Mouse (Mus musculus) forebrain, embryonic 15.5 days (tissue): ENCODE data around the gene Btd. TPM values are rescaled to one million over a fixed set of nuclear protein-coding genes. Genes with fewer than 3 reads are reported as not detected.

Experiments
- ATAC-seq: fragments of 200-750 bp; cut with Nextera tagmentation; replicated peaks from 2 replicates; pipeline ENCODE4 v1.8.0; 2017; ENCODE audit warnings: mild to moderate bottlenecking, moderate TSS enrichment, moderate library complexity
- H3K27ac ChIP-seq: fragments of 300-500 bp; sonication (generic); replicated peaks from 2 replicates; pipeline ENCODE4 v1.5.1; 2015; ENCODE audit warnings: mild to moderate bottlenecking, inconsistent platforms
- H3K27me3 ChIP-seq: fragments of 300-500 bp; sonication (generic); 2 replicates; pipeline ENCODE4 v1.6.1; 2015; ENCODE audit warnings: inconsistent platforms
- H3K36me3 ChIP-seq: fragments of 300-500 bp; sonication (generic); 2 replicates; pipeline ENCODE4 v1.6.1; 2015; ENCODE audit warnings: mild to moderate bottlenecking, inconsistent platforms
- H3K4me1 ChIP-seq: fragments of 300-500 bp; sonication (generic); 2 replicates; pipeline ENCODE4 v1.6.1; 2015; ENCODE audit warnings: inconsistent platforms
- H3K4me2 ChIP-seq: fragments of 300-500 bp; sonication (generic); replicated peaks from 2 replicates; pipeline ENCODE4 v1.6.1; 2015; ENCODE audit warnings: mild to moderate bottlenecking, inconsistent platforms
- H3K4me3 ChIP-seq: fragments of 300-500 bp; sonication (generic); 2 replicates; pipeline ENCODE4 v1.5.1; 2015; ENCODE audit warnings: mild to moderate bottlenecking, inconsistent platforms
- H3K9ac ChIP-seq: fragments of 300-500 bp; sonication (generic); replicated peaks from 2 replicates; pipeline ENCODE4 v1.6.1; 2015; ENCODE audit warnings: mild to moderate bottlenecking, inconsistent platforms
- H3K9me3 ChIP-seq: fragments of 300-500 bp; sonication (generic); 2 replicates; pipeline ENCODE4 v1.6.1; 2016; ENCODE audit warnings: inconsistent platforms
- WGBS: fragments of 180-500 bp; shearing (Covaris S2); methylation state at CpG from one replicate; pipeline ENCODE4 v1.1.7; 2015; ENCODE audit warnings: mixed read lengths; 5-methylcytosine and 5-hydroxymethylcytosine counted together
- polyA plus RNA-seq: library from polyadenylated mRNA; unstranded; fragments of >200 nt; fragmentation: Nextera tagmentation; extraction: Ambion mirVana; gene quantifications from 2 replicates; pipeline ENCODE4 v1.2.1, GENCODE M21; 2015

The Btd gene
- polyA plus RNA-seq, 1 experiment from 2014 or later = 16.6 TPM

DNA sequence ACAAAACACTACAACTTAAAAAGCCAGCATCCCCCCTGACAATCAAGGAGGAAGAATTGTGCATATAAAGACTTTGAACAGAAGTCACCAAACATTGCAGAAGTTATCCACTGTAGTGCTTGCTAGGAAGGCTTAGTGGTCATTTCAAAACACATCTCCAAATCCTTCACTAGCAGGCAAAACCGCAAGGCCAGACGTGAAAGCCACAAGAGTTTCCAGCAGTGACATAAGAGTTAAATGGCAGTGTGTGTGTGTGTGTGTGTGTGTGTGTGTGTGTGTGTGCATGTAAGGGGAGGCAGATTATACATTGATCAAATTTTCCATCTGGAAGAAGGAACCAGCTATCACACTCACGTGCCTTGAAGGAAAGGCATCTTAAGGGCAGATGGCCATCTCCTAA is 22.8 kb upstream of the Btd start:
- H3K9ac ChIP-seq = no peak overlapping the region
- no peaks in the 10 kb centered on the region for H3K4me1 ChIP-seq
- WGBS = 86% methylated on average over 3 of the region's 3 CpGs
- no peak overlapping the region for H3K4me3 ChIP-seq
- H3K27ac ChIP-seq = no peak overlapping the region
- no peak overlapping the region for H3K4me2 ChIP-seq
- no peaks in the 10 kb centered on the region for H3K9me3 ChIP-seq
- no peaks in the 10 kb centered on the region for H3K36me3 ChIP-seq
- ATAC-seq = no peak
- no peaks in the 10 kb centered on the region for H3K27me3 ChIP-seq

DNA sequence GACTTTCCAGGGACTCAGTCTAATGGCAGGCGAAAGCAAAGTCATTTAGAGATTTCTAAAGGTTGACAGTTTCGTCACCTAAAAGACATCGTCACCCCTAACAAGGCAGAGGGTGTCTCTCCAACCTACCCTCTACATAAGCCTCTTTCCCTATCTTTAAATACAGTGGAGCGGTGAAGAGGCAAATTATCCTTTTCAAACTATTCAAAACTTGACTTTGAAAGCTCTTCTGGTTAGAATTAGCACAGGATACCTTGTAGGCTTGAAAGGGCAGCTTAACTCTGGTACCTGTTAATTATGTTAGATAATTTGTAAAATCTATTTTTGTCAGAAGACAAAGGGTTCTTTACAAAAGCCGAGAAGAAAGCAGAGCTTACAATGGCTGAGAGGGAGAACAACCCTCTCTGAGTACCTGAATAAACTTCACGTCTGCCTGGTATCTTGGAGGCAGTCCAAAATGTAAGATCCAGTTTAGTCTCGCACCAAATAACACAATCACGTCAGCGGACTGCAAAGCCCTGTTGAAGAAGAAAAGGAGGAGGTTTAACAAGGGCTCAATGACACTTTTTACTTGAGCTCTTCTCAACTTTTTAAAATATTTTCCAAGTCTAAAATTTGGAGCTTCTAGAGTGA is 20.1 kb upstream of the Btd start:
- Histone ChIP-seq H3K4me3 (no peak overlapping the region), H3K9me3 (no peaks in the 10 kb centered on the region), H3K36me3 (no peaks in the 10 kb centered on the region), H3K27ac (no peak overlapping the region), H3K9ac (no peak overlapping the region), H3K27me3 (no peaks in the 10 kb centered on the region), H3K4me2 (no peak overlapping the region), H3K4me1 (no peaks in the 10 kb centered on the region)
- no peak for ATAC-seq
- 36% methylated on average over 9 of the region's 9 CpGs for WGBS

DNA sequence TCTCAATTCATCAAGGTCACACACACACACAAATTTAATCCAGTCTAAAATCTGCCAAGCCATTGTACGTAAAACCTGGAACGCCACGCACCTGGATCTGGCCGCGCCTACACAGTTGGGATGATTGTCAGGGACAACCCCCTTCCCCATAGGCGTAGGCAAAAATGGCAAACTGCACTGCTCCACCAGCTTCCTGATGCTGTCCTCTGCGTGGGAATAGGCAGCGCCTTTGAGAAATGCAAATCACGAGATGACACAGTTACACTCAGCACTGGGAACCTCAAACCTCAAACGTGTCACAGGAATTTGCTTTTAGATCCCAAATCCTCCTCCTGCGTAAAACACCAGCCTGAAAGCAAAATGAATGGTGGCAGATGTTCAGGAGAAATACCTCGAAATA is 18.1 kb upstream of the Btd start:
- Histone ChIP-seq H3K4me3 (no peak overlapping the region), H3K27me3 (no peaks in the 10 kb centered on the region), H3K9ac (no peak overlapping the region), H3K9me3 (no peaks in the 10 kb centered on the region), H3K36me3 (no peaks in the 10 kb centered on the region), H3K27ac (no peak overlapping the region), H3K4me2 (no peak overlapping the region), H3K4me1 (no peaks in the 10 kb centered on the region)
- no peak for ATAC-seq
- 88% methylated on average over 12 of the region's 12 CpGs for WGBS

DNA sequence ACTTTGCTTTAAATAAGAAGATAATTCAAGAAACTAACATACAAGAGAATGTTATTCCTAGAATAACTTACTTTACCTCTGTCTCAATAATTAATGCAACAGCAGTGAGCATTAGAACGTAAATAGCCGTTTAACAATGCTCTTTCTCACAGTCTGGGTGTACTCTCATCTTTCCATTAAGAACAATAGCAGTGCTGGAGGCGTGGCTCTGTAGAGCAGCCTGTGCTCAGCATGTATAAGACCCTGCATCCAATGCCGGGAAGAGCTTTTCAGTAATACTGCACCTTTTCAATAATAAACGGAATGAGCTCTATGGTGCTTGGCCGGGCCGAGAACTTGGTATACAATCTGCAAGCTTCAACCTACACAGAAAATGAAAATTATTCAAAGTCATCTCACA is 10.2 kb upstream of the Btd start:
- H3K9me3 ChIP-seq = no peaks in the 10 kb centered on the region
- no peak overlapping the region for H3K27ac ChIP-seq
- ATAC-seq = no peak
- no peaks in the 10 kb centered on the region for H3K36me3 ChIP-seq
- no peaks in the 10 kb centered on the region for H3K27me3 ChIP-seq
- no peak overlapping the region for H3K9ac ChIP-seq
- no peaks in the 10 kb centered on the region for H3K4me1 ChIP-seq
- no peak overlapping the region for H3K4me3 ChIP-seq
- H3K4me2 ChIP-seq = no peak overlapping the region
- 29% methylated on average over 7 of the region's 7 CpGs for WGBS

DNA sequence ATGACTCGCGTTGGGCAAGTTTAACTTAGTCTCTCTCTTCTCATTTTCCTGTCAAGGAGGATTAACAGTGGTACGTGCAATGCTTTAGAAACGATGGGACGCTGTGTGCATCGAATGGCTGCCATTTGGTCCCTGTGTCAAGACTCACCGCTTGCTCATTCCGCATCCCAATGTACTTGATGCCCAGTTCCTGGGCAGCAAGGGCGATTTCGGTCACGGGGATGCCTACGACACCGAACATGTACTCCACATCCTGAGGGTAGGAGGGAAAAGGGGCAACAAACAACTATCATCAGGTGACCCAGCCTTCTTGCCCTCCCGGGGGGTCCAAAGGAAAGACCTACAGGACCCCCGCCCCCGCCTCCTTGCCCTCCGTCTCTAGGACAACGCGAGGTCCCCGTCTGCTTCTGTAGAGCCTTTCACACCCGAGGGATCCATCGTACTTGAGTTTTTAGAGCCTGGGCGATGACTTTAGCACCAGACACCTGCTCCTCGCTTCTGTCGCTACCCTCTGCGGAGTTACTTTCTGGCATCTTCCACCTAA is 410 bp upstream of the Btd start, which contains the start of gene Gm49387:
Gene Gm49387, minus strand, starts transcription at position 533 of the 544 bp plus-strand sequence.
- no peaks in the 10 kb centered on the region for H3K9me3 ChIP-seq
- no peaks in the 10 kb centered on the region for H3K36me3 ChIP-seq
- peak within 1 kb of the TSS; percentile 97 for H3K4me2 ChIP-seq
- WGBS = 3% methylated on average over 26 of the region's 26 CpGs
- H3K9ac ChIP-seq = peak within 1 kb of the TSS; percentile 73
- H3K4me1 ChIP-seq = peaks cover 17% of the 10 kb centered on the region
- peak within 1 kb of the TSS; percentile 86 for H3K27ac ChIP-seq
- ATAC-seq = no peak; the same call in 1 of the 2 replicates
- H3K4me3 ChIP-seq = peak within 1 kb of the TSS; percentile 72
- no peaks in the 10 kb centered on the region for H3K27me3 ChIP-seq

DNA sequence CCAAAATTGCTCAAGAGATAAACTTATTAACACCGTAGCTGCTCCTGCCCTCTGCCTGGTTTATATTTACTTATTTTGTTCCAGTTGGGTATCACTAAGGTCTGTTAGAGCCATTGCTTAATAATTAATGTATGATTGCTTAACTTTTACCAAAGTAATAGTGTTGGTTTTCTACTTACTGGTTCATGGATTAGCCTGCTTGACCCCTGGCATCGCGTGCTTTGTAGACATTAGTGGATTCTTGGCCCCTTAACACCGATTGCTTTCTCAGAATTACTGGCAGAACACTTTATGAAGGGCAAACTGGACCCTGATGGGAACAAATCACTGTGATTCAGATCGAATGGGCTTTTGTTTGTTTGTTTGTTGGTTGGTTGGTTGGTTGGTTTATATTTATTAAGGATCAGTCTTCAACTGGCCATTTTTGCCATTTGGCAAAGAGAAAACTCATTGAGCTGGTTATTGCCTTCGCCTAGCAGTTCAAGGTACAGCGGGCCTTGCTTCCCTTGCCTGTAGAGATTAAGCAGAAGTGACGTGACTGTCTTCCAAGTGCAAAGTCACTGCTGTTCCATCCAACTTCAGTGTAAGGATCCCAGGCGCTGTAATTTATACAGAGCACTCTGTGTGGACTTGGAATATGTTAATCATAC is 803 bp downstream of the Btd start:
- no peak; the same call in 1 of the 2 replicates for ATAC-seq
- Histone ChIP-seq H3K27ac (no peak overlapping the region), H3K4me3 (peak overlapping the region; percentile 72), H3K9me3 (no peaks in the 10 kb centered on the region), H3K4me2 (peak overlapping the region; percentile 97), H3K27me3 (no peaks in the 10 kb centered on the region), H3K4me1 (peaks cover 17% of the 10 kb centered on the region), H3K9ac (peak overlapping the region; percentile 73), H3K36me3 (no peaks in the 10 kb centered on the region)
- 71% methylated on average over 9 of the region's 9 CpGs for WGBS

DNA sequence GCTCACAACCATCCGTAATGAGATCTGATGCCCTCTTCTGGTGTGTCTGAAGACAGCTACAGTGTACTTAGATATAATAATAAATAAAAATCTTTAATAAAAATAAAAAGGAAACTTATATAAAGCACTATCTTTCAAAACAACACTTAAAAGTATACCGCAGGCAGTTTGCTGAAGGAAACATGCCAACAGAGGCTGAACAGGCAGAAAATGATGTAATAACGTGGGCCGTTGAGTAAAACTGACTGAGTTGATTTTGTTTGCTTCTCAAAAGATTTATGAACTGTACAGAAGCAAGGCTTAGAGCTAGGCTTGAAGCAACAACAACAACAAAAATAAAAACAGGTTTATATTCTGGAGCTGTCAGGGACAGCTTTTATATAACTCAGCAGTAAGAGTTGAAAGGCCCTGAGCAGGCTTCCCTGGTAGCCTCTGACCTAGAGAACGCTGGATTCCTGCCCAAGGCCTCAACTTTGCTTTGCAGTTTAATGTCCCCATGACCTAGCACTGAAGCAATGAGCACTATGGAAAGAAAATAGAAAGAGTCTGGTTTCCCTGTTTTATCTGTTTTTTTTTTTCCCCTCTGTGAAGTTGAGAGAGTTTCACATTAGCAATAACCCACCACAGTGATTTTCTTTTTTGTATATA is 3.5 kb downstream of the Btd start:
- no peaks in the 10 kb centered on the region for H3K9me3 ChIP-seq
- no peaks in the 10 kb centered on the region for H3K27me3 ChIP-seq
- H3K9ac ChIP-seq = no peak overlapping the region
- 92% methylated on average over 5 of the region's 5 CpGs for WGBS
- H3K4me3 ChIP-seq = no peak overlapping the region
- H3K36me3 ChIP-seq = no peaks in the 10 kb centered on the region
- H3K27ac ChIP-seq = no peak overlapping the region
- no peak for ATAC-seq
- no peak overlapping the region for H3K4me2 ChIP-seq
- peaks cover 17% of the 10 kb centered on the region for H3K4me1 ChIP-seq

DNA sequence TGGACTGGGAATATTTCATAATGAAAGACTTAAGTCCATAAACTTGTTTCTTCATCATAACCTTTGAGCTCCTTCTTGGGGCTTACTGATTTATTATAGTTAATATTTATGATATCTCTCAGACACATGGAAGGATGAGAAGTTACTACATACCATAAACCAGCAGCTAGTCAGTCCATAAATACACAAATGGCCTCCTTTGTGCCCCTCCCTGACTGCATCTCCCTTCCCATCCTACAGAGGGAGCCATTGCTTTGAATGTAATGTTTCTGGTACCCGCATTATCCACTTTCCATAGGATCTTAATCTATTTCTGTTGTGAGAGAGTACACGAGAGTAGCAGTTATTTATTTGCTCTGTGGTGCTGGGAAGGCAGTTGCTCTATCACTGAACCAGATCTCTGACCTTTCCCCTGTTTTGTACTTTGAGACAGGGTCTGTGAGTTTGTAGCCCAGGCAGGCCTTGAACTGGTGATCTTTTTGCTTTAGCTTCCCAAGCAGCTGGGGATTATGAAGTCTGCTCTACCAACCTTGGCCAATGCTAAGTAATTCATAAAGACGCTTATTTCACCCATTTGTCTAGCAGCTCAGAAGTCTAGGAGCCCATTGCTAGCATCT is 4.2 kb downstream of the Btd start:
- Histone ChIP-seq H3K36me3 (no peaks in the 10 kb centered on the region), H3K4me3 (no peak overlapping the region), H3K9me3 (no peaks in the 10 kb centered on the region), H3K27me3 (no peaks in the 10 kb centered on the region), H3K9ac (no peak overlapping the region), H3K4me1 (peaks cover 15% of the 10 kb centered on the region), H3K4me2 (no peak overlapping the region), H3K27ac (no peak overlapping the region)
- ATAC-seq = no peak
- 72% methylated on average over 3 of the region's 3 CpGs for WGBS

DNA sequence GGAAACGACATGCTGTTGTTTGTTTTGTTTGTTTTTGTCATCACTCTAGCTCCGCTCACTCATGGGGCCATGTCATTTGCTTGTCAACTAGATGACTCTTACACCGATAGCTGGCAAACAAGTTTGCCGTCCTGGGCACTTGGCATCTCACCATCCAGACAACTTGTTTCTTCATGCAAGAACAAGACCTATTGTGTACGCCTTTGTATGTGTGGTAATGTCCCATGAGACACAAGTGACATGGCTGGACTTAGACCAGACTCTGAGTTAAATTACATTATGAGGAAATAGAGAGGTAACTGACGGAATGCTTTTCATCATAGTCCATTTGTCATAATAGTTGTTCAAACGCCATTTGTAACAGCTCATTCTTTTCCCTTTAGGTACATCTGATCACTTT is 5.1 kb downstream of the Btd start:
- no peaks in the 10 kb centered on the region for H3K36me3 ChIP-seq
- H3K9ac ChIP-seq = no peak overlapping the region
- no peak overlapping the region for H3K4me2 ChIP-seq
- H3K4me3 ChIP-seq = no peak overlapping the region
- no peaks in the 10 kb centered on the region for H3K9me3 ChIP-seq
- no peak overlapping the region for H3K27ac ChIP-seq
- peaks cover 9% of the 10 kb centered on the region for H3K4me1 ChIP-seq
- no peaks in the 10 kb centered on the region for H3K27me3 ChIP-seq
- 89% methylated on average over 7 of the region's 7 CpGs for WGBS
- no peak for ATAC-seq

DNA sequence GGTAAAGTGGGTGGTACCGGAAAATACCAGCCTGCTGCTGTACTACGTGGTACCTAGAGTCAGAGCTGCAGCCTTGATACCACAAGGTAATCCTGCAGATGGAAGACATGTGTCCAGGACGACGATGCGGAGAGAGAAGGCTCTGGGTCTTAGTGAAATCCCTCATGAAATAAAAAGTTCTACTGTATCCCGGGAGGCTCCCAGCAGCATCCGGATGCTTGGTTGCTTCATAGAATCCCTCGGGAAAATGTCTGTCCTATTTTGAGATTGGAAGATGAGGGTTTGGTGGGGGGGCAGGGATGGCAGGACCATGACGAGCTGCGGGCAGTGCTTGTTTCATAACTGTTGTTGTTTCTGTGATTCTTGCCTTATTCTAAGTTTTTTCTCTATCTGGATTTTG is 7.2 kb downstream of the Btd start:
- Histone ChIP-seq H3K4me3 (no peak overlapping the region), H3K9ac (no peak overlapping the region), H3K27ac (no peak overlapping the region), H3K36me3 (no peaks in the 10 kb centered on the region), H3K27me3 (no peaks in the 10 kb centered on the region), H3K4me2 (no peak overlapping the region), H3K4me1 (no peaks in the 10 kb centered on the region), H3K9me3 (no peaks in the 10 kb centered on the region)
- WGBS = 83% methylated on average over 10 of the region's 10 CpGs
- no peak for ATAC-seq

DNA sequence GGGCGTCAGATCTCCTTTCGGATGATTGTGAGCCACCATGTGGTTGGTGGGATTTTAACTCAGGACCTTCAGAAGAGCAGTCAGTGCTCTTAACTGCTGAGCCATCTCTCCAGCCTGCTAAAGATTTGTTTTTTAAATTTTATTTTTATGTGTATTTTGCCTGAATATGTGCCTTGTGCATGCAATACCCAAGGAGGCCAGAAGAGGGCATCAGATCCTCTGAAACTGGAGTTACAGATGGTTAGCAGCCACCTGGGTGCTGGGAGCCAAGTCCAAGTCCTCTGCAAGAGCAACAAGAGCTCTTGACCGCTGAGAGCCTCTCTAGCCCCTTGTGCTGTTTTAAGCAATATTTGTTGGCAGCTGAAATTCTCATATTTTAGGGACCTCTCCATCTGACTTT is 9.5 kb downstream of the Btd start:
- Histone ChIP-seq H3K9ac (no peak overlapping the region), H3K4me2 (no peak overlapping the region), H3K36me3 (no peaks in the 10 kb centered on the region), H3K4me1 (no peaks in the 10 kb centered on the region), H3K4me3 (no peak overlapping the region), H3K9me3 (no peaks in the 10 kb centered on the region), H3K27ac (no peak overlapping the region), H3K27me3 (no peaks in the 10 kb centered on the region)
- no peak for ATAC-seq
- 99% methylated on average over 3 of the region's 3 CpGs for WGBS

DNA sequence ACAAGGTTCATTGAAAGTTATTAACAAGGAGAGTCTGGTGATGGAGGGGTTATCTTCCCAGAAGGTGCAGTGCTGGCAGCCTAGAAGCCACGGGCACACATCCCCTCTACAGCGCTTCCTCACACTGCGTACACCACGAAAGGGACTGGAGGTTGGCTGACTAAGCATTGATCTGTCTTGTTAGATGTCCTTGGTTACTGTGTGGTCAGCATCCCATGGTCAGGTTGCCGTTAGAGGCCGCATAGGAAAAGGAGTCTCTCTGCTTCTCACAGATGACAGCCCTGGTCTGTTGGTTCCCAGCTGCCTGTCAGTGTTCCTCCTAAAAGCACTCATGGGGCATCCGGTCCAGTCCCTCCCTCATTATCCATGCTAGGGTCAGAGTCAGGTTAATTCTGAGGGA is 10.4 kb downstream of the Btd start:
- no peak overlapping the region for H3K4me2 ChIP-seq
- no peak for ATAC-seq
- no peaks in the 10 kb centered on the region for H3K36me3 ChIP-seq
- H3K9me3 ChIP-seq = no peaks in the 10 kb centered on the region
- H3K4me3 ChIP-seq = no peak overlapping the region
- 93% methylated on average over 7 of the region's 7 CpGs for WGBS
- no peaks in the 10 kb centered on the region for H3K27me3 ChIP-seq
- no peaks in the 10 kb centered on the region for H3K4me1 ChIP-seq
- no peak overlapping the region for H3K27ac ChIP-seq
- H3K9ac ChIP-seq = no peak overlapping the region
